In the genomic region with DNA sequence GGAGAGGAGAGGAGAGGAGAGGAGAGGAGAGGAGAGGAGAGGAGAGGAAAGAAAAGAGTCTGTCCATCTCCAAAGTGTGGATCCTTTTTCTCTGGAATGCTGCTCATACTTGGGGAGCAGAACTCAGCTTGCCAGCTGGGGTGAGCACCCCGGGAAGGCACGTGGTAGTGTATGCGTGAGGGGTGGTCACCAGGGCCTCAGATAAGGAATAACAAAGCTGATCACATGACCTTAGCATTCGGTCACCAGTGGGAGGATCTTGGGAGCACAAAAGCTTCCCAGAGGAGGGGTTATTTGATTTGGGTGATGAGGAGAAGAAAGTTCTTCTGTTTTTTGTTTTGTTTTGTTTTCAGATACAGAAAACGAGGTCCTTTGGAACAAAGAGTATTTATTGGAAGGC, we compare ENCODE assay signal across 20 mouse cellular contexts.
"Had no signal": no experiment of that assay in that cellular context is flagged by ENCODE, and none has a peak within 500 bp of the region (broad histone marks: within the 10 kb centered on the region; RNA-seq: fewer than 3 reads in every experiment).

No protein-coding gene starts in this region.

- H3K27ac ChIP-seq: limb, embryonic 12.5 days; limb, embryonic 15.5 days; liver, embryonic 14.5 days; midbrain, embryonic 15.5 days; neural tube, embryonic 12.5 days; neural tube, embryonic 15.5 days; stomach, embryonic 15.5 days had no signal

- H3K9ac ChIP-seq: limb, embryonic 12.5 days; limb, embryonic 15.5 days; liver, embryonic 14.5 days; liver, postnatal 0 days; lung, embryonic 14.5 days; midbrain, embryonic 15.5 days; neural tube, embryonic 12.5 days; neural tube, embryonic 15.5 days; stomach, embryonic 15.5 days had no signal

- ATAC-seq: liver, postnatal 0 days; lung, postnatal 0 days; midbrain, embryonic 15.5 days had no signal

- H3K9me3 ChIP-seq: limb, embryonic 12.5 days; limb, embryonic 15.5 days; midbrain, embryonic 15.5 days; neural tube, embryonic 12.5 days; neural tube, embryonic 15.5 days; stomach, embryonic 15.5 days had no signal

- H3K4me1 ChIP-seq: megakaryocyte, embryonic 14.5 days; neural tube, embryonic 12.5 days; neural tube, embryonic 15.5 days; stomach, embryonic 15.5 days had no signal

- DNase-seq: kidney, adult 9 months; kidney, postnatal 14 days; left cerebral cortex, postnatal 4 days; liver, postnatal 0 days; lung, embryonic 14.5 days; lung, postnatal 36 days; right cerebral cortex, postnatal 25 days; spleen, adult 18-20 months; thymus, postnatal 25 days had no signal

- H3K4me2 ChIP-seq: limb, embryonic 12.5 days; limb, embryonic 15.5 days; liver, embryonic 11.5 days; lung, embryonic 14.5 days; midbrain, embryonic 11.5 days; midbrain, embryonic 15.5 days; neural tube, embryonic 12.5 days; neural tube, embryonic 15.5 days; stomach, embryonic 15.5 days had no signal

- H3K4me3 ChIP-seq: limb, embryonic 12.5 days; limb, embryonic 15.5 days; megakaryocyte, embryonic 14.5 days; midbrain, embryonic 15.5 days; neural tube, embryonic 12.5 days; neural tube, embryonic 15.5 days; stomach, embryonic 15.5 days had no signal

- H3K27me3 ChIP-seq: limb, embryonic 15.5 days; neural tube, embryonic 12.5 days; stomach, embryonic 15.5 days had no signal

- H3K36me3 ChIP-seq: limb, embryonic 12.5 days; limb, embryonic 15.5 days; midbrain, embryonic 15.5 days; neural tube, embryonic 12.5 days; neural tube, embryonic 15.5 days; stomach, embryonic 15.5 days had no signal
